Mouse (Mus musculus) C2C12 (cell line): ENCODE results near the gene Ydjc. TPM values are rescaled to one million over a fixed set of nuclear protein-coding genes. Genes with fewer than 3 reads are reported as not detected.

Source experiments
- H3K27me3 ChIP-seq: one replicate; pipeline ENCODE4 v1.6.1; 2011; ENCODE audit not compliant: control insufficient read depth, insufficient read depth, insufficient read length
- H3K36me3 ChIP-seq: one replicate; pipeline ENCODE4 v1.6.1; 2011; ENCODE audit not compliant: control insufficient read depth, insufficient read depth
- H3K4me3 ChIP-seq: one replicate; pipeline ENCODE4 v1.5.1; 2011; ENCODE audit warnings: mild to moderate bottlenecking, control low read depth; ENCODE audit not compliant: poor library complexity, insufficient read depth, severe bottlenecking
- H3K79me2 ChIP-seq: one replicate; pipeline ENCODE4 v1.6.1; 2011; ENCODE audit not compliant: control insufficient read depth, insufficient read depth
- H3K79me3 ChIP-seq: one replicate; pipeline ENCODE4 v1.6.1; 2011; ENCODE audit warnings: low read depth, control low read depth
- H3ac ChIP-seq: one replicate; pipeline ENCODE3; 2011; ENCODE audit warnings: low read depth; ENCODE audit not compliant: control insufficient read depth, insufficient read length
- CEBPB ChIP-seq: IDR thresholded peaks from one replicate; pipeline ENCODE4 v1.6.1; 2011; ENCODE audit warnings: low read depth, mild to moderate bottlenecking, control low read depth, moderate library complexity
- CTCF ChIP-seq: IDR thresholded peaks from one replicate; pipeline ENCODE4 v1.5.1; 2011; ENCODE audit not compliant: control insufficient read depth, insufficient read depth, insufficient read length
- FOSL1 ChIP-seq: IDR thresholded peaks from one replicate; pipeline ENCODE4 v1.8.0; 2011; ENCODE audit warnings: mild to moderate bottlenecking, low read length; ENCODE audit not compliant: poor library complexity, insufficient read depth, severe bottlenecking
- MAX ChIP-seq: IDR thresholded peaks from one replicate; pipeline ENCODE4 v1.6.1; 2011; ENCODE audit warnings: mild to moderate bottlenecking, control low read depth
- MYOD1 ChIP-seq: IDR thresholded peaks from one replicate; pipeline ENCODE4 v1.6.1; 2011; ENCODE audit warnings: low read depth; ENCODE audit not compliant: control insufficient read depth, insufficient read length
- MYOG ChIP-seq: IDR thresholded peaks from one replicate; pipeline ENCODE4 v1.6.1; 2011; ENCODE audit not compliant: control insufficient read depth, insufficient read length; ENCODE audit errors: extremely low read depth
- USF1 ChIP-seq: IDR thresholded peaks from one replicate; pipeline ENCODE4 v1.6.1; 2011; ENCODE audit warnings: low read depth, mild to moderate bottlenecking, control low read depth, moderate library complexity
- polyA plus RNA-seq: library from polyadenylated mRNA; unstranded; fragments of >200 nt; fragmentation: generic; extraction: Trizol; gene quantifications from one replicate; pipeline ENCODE4 v1.2.1, GENCODE M21; 2012; ENCODE audit warnings: missing spikeins

The Ydjc gene
- polyA plus RNA-seq, 1 experiment, result 5.6 TPM

GRCm38 (mm10) chr16:17117309-17117799 is 27.1 kb upstream of the Ydjc start:
- peaks cover 32% of the 10 kb centered on the region for H3K36me3 ChIP-seq

GRCm38 (mm10) chr16:17121569-17121968 is 22.9 kb upstream of the Ydjc start:
- Histone ChIP-seq H3K27me3 (no peaks in the 10 kb centered on the region), H3K79me3 (peaks cover 3% of the 10 kb centered on the region), H3ac (no peak overlapping the region), H3K36me3 (peaks cover 28% of the 10 kb centered on the region), H3K4me3 (no peak overlapping the region), H3K79me2 (peaks cover 21% of the 10 kb centered on the region)
- TF ChIP-seq FOSL1 (no peak), CEBPB (no peak), MYOG (no peak), USF1 (no peak), MYOD1 (no peak)

More at GRCm38 (mm10) chr16:17117309-17117799, 27.1 kb upstream of the Ydjc start:
- H3K4me3 ChIP-seq, result no peak overlapping the region
- TF ChIP-seq CTCF (no peak), CEBPB (no peak), MYOG (no peak), MAX (no peak), USF1 (no peak), MYOD1 (no peak), FOSL1 (no peak)
- no peak overlapping the region for H3ac ChIP-seq
- H3K79me2 ChIP-seq, result no peaks in the 10 kb centered on the region
- H3K27me3 ChIP-seq, result no peaks in the 10 kb centered on the region
- H3K79me3 ChIP-seq, result no peaks in the 10 kb centered on the region

- TF ChIP-seq MYOD1, result no peak
- no peak for TF ChIP-seq FOSL1
- TF ChIP-seq MAX, result no peak
- TF ChIP-seq MYOG, result no peak
- TF ChIP-seq USF1, result no peak
- TF ChIP-seq CTCF, result no peak
- no peak for TF ChIP-seq CEBPB
- peaks cover 3% of the 10 kb centered on the region for H3K79me3 ChIP-seq
- peaks cover 28% of the 10 kb centered on the region for H3K36me3 ChIP-seq
- H3ac ChIP-seq, result peak overlapping the region; percentile 95
- H3K4me3 ChIP-seq, result peak overlapping the region; percentile 42
- H3K79me2 ChIP-seq, result peaks cover 21% of the 10 kb centered on the region
- no peaks in the 10 kb centered on the region for H3K27me3 ChIP-seq
Measured at GRCm38 (mm10) chr16:17124119-17124870, 20.1 kb upstream of the Ydjc start.

GRCm38 (mm10) chr16:17124871-17125520 is 19.4 kb upstream of the Ydjc start, which contains the start of gene 2610318N02Rik:
TSS of gene 2610318N02Rik (minus strand) at chr16:17125167.
- peaks cover 3% of the 10 kb centered on the region for H3K79me3 ChIP-seq
- peak within 1 kb of the TSS; percentile 42 for H3K4me3 ChIP-seq
- H3K79me2 ChIP-seq, result peaks cover 21% of the 10 kb centered on the region
- H3K36me3 ChIP-seq, result peaks cover 23% of the 10 kb centered on the region
- H3ac ChIP-seq, result peak within 1 kb of the TSS; percentile 95
- H3K27me3 ChIP-seq, result no peaks in the 10 kb centered on the region
- TF ChIP-seq CTCF (no peak), FOSL1 (no peak), USF1 (no peak), MAX (peak; percentile 60), CEBPB (peak; percentile 48), MYOD1 (no peak), MYOG (no peak)

GRCm38 (mm10) chr16:17127292-17127691 is 17.1 kb upstream of the Ydjc start:
- TF ChIP-seq CTCF (peak; percentile 62), MYOG (no peak)
- Histone ChIP-seq H3ac (no peak overlapping the region), H3K27me3 (no peaks in the 10 kb centered on the region), H3K79me3 (peaks cover 3% of the 10 kb centered on the region), H3K4me3 (no peak overlapping the region), H3K79me2 (peaks cover 31% of the 10 kb centered on the region), H3K36me3 (peaks cover 7% of the 10 kb centered on the region)
